Mouse (Mus musculus) cerebellum, adult 11 months (tissue): ENCODE data around the gene Irgq.
"Not testable (repeated sequence)": the region's sequence is repeated elsewhere in the genome, so short reads cannot be mapped to it uniquely, and the experiment has no call there.

ENCODE experiments used
- DNase-seq: peaks from one replicate; pipeline ENCODE4 v3.0.0; 2022

Gene Irgq

GRCm38 (mm10) chr7:24516319-24516718, 14.2 kb upstream of the Irgq start:
- DNase-seq, result not testable (repeated sequence)

DNA sequence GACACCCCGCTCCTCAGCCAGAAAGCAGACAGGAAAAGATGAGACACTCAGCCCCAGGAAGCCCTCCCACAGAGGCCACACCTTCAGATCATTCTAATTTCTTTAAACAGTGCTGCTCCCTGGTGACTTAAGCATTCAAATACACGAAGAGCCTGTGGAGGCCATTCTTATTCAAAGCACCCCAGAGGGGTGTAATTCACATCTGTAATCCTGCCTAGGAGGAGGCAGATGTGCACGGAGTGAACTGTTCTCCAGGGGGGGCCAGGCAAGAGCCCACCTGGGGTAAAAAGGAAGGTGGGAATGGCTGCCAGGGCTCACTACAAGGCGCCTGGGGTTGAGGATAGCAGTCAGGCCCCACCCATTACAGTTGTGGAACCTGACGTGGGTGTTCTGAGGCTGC, 13.4 kb upstream of the Irgq start:
- DNase-seq, result no peak

GRCm38 (mm10) chr7:24517654-24518053, 12.8 kb upstream of the Irgq start:
- no peak for DNase-seq

- DNase-seq, result no peak
Measured at GRCm38 (mm10) chr7:24519130-24519529, 11.4 kb upstream of the Irgq start.

DNA sequence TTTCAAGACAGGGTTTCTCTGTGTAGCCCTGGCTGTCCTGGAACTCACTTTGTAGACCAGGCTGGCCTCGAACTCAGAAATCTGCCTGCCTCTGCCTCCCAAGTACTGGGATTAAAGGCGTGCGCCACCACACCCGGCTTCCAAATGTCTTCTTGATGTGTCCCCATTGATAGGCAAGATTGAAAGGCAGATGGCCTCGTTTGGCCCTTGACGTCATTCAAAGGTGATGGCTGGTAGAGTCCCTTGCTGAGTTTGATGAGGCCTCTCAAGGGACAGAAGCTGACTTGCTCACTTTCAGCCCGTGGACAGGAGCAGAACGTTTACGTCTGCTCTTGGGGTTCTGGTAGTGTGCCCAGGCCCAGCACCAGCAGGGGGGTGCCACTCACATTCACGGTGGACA, 10.4 kb upstream of the Irgq start:
- DNase-seq, result not testable (repeated sequence)

GRCm38 (mm10) chr7:24522805-24523204, 7.7 kb upstream of the Irgq start:
- no peak for DNase-seq

- no peak for DNase-seq
Measured at GRCm38 (mm10) chr7:24523723-24524122, 6.8 kb upstream of the Irgq start.

- no peak for DNase-seq
Measured at GRCm38 (mm10) chr7:24524978-24525377, 5.5 kb upstream of the Irgq start.

GRCm38 (mm10) chr7:24525686-24526420, 4.6 kb upstream of the Irgq start:
- peak; percentile 68 for DNase-seq

DNA sequence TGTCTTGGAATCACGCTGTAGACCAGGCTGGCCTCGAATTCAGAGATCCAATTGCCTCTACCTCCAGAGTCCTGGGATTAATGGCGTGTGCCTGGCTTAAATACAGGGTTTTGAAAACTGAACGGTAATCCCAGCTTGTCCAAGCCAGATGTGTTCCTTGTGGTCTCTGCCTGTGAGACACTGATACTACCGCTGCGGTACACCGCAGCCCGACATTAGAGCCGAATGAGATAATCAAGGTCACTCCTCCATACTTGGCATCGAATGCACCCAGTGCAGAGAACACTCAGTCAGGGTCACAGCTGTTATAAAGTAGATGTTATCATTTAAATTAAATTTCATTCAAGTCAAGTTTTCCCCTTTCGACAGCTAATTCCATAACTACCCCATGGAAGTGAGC, 1.6 kb upstream of the Irgq start:
- DNase-seq, result no peak

GRCm38 (mm10) chr7:24529580-24529979, 909 bp upstream of the Irgq start:
- no peak for DNase-seq

DNA sequence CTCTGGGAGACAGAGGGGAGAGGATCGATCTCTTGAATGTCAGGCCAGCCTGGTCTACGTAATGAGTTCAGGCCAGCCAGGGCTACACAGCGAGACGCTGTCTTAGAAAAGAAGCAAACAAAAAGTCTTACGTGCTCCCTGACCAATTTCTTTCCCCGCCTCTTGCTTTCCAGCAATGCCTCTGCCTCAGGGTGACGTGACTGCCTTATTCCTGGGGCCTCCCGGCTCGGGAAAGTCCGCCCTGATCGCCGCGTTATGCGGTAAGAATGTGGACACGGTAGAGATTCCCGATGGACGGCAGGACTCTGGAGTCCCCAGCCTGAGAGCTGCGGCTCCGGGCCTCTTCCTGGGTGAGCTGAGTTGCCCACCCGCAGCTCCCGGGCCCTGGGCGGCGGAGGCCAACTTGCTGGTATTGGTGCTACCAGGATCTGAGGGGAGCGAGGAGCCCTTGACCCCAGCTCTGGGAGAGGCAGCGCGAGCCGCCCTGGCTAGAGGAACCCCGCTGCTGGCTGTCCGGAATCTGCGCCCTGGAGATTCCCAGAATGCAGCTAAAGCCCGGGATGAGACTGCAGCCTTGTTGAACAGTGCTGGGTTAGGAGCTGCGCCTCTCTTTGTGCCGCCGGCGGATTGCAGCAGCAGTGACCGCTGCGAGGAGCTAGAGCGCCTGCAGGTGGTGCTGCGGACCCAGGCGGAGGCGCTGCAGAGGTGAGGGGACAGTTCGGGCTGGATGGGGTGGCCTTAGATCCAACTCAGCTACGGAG, 902 bp downstream of the Irgq start:
- DNase-seq, result peak; percentile 74

GRCm38 (mm10) chr7:24533031-24533571, 2.6 kb downstream of the Irgq start:
- no peak for DNase-seq

DNA sequence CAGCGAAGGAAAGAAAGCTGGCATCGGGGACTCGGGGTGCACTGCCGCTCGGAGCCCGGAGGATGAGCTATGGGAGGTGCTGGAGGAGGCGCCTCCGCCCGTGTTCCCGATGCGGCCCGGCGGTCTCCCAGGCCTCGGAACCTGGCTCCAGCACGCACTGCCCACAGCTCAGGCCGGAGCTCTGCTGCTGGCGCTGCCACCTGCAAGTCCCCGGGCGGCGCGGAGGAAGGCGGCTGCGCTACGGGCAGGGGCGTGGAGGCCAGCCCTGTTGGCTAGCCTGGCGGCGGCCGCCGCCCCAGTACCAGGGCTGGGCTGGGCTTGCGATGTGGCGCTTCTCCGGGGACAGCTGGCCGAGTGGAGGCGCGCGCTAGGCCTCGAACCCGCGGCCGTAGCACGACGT, 3.3 kb downstream of the Irgq start:
- no peak for DNase-seq

- no peak for DNase-seq
Measured at GRCm38 (mm10) chr7:24534301-24534700, 3.8 kb downstream of the Irgq start.

DNA sequence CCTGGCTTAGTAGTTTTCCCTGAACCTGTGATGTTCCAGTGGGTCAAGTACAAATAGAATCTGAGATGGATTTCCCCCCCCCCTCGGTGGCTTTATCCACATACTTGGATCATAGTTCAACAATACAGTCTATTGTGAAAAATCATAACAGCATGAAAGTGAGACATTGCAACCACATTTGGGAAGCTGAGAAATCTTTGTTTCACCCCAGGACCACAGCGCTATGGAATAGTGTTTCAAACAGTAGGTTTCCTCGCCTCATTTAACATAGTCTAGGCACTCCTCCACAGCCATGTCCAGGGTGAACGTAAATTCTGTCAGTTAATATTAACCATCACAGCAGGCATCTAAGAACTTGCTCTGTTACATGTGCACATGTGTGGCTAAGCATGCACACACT, 6.6 kb downstream of the Irgq start:
- DNase-seq, result no peak

GRCm38 (mm10) chr7:24537591-24537990, 7.1 kb downstream of the Irgq start:
- DNase-seq, result peak; percentile 70

- DNase-seq, result no peak
Measured at GRCm38 (mm10) chr7:24538154-24538553, 7.7 kb downstream of the Irgq start.

DNA sequence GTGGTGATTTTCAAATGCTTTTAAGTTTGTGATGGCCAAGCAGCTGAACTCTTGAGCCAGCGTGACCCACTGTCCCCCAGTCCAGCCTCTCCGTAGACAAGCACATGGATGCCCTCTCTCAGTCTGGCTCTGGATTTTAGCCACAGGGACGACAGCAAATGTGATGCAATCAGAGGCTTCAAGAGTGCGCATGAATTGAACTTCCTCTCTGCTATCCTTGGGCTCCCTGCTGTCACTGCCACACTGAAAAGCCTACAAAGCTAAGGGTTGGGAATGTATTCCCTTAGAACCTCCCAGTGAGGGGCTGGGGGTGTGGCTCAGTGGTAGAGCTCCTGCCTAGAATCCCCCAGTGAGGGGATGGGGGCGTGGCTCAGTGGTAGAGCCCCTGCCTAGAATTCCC, 8.2 kb downstream of the Irgq start:
- no peak for DNase-seq

DNA sequence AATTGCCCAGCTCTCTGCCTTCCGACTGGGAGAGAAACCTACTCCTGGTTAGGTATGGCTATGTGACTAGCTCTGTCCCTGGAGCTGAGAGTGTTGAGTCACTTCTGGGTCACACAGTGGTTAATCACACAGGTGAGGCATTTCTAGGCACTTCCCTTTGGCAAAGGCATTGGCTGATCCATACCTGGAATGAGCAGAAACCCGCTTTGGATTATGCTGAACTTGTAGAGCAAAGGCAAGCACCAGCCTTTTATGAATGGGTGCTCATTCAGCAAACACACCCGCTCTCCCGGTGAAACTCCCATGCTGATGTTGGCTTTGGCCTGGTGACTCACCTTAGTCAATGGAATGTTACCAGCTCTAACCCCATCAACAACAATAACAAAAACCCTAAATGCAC, 9.2 kb downstream of the Irgq start:
- DNase-seq, result no peak

- DNase-seq, result no peak
Measured at GRCm38 (mm10) chr7:24544506-24544905, 14.0 kb downstream of the Irgq start.

DNA sequence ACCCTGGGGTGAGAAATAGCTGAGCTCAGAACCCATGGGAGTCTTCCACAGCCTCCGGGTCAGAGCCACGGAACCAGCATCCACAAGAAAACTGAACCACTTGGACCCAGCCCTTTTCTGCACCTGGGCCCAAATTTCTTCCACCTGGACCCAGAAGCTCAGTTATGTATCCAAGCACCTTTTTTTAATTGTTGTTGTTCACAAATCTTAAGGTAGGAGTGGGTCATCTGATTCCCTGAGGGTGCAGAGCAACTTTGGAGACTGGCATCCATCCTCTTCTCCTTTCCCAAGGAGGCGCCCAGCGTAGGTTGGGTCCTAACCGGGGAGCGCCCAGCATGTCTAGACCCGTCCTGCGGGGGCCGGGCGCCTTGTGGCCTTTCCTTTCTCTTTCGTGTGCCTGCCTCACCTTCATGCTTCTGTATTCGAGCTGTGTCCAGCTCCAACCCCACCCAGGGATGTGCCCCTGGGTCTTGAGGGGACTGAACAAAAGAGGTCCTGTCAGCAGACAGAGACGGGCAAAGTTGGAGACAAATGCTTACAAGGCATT, 15.7 kb downstream of the Irgq start, which contains the start of the genes Pinlyp and Xrcc1:
Pinlyp (minus strand) TSS at position 51 of the 547 bp plus-strand sequence.
Xrcc1 (plus strand) TSS at position 222 of the 547 bp plus-strand sequence.
- no peak for DNase-seq

- peak; percentile 99 for DNase-seq
Measured at GRCm38 (mm10) chr7:24546634-24547389, 16.3 kb downstream of the Irgq start.
